Mouse (Mus musculus): ENCODE measurements around the gene Rad51. TPM values are rescaled to one million over a fixed set of nuclear protein-coding genes. Genes with fewer than 3 reads are reported as not detected.

Rad51 gene
- polyA plus RNA-seq, 1 experiment from 2014 or later = 36.6 TPM

- 92% methylated on average over 5 of the region's 5 CpGs for WGBS
- Histone ChIP-seq H3K9ac (ENCODE audit: low read length) (no peak overlapping the region), H3K36me3 (ENCODE audit: control insufficient read depth, insufficient read depth, low read length) (no peaks in the 10 kb centered on the region), H3K4me3 (replicated peaks; ENCODE audit: low read length) (no peak overlapping the region), H3K27me3 (ENCODE audit: control insufficient read depth, insufficient read depth, low read length) (no peaks in the 10 kb centered on the region), H3K9me3 (replicated peaks; ENCODE audit: control insufficient read depth, low read length) (no peaks in the 10 kb centered on the region), H3K4me2 (ENCODE audit: low read depth, low read length) (no peak overlapping the region), H3K4me1 (ENCODE audit: control insufficient read depth, insufficient read depth, low read length) (peaks cover 13% of the 10 kb centered on the region; the same call in 1 of the 2 replicates), H3K27ac (ENCODE audit: low read length) (no peak overlapping the region)
- no peak for ATAC-seq (ENCODE audit: insufficient read depth, low FRiP score)
These were observed 64.9 kb downstream of the Rad51 start for GRCm38 (mm10) chr2:119177384-119177939.

- ATAC-seq (ENCODE audit: insufficient read depth, low FRiP score) = no peak
- H3K9ac ChIP-seq (ENCODE audit: low read length) = no peak overlapping the region
- no peak overlapping the region for H3K4me2 ChIP-seq (ENCODE audit: low read depth, low read length)
- no peak overlapping the region for H3K27ac ChIP-seq (ENCODE audit: low read length)
- H3K36me3 ChIP-seq (ENCODE audit: control insufficient read depth, insufficient read depth, low read length) = no peaks in the 10 kb centered on the region
- H3K27me3 ChIP-seq (ENCODE audit: control insufficient read depth, insufficient read depth, low read length) = no peaks in the 10 kb centered on the region
- no peaks in the 10 kb centered on the region for H3K9me3 ChIP-seq (replicated peaks; ENCODE audit: control insufficient read depth, low read length)
- 88% methylated on average over 7 of the region's 7 CpGs for WGBS
- no peaks in the 10 kb centered on the region for H3K4me1 ChIP-seq (ENCODE audit: control insufficient read depth, insufficient read depth, low read length)
- no peak overlapping the region for H3K4me3 ChIP-seq (replicated peaks; ENCODE audit: low read length)
These were observed 70.3 kb downstream of the Rad51 start for GRCm38 (mm10) chr2:119182914-119183313.

GRCm38 (mm10) chr2:119189029-119189710, 76.6 kb downstream of the Rad51 start:
- no peak overlapping the region for H3K27ac ChIP-seq (ENCODE audit: low read length)
- no peaks in the 10 kb centered on the region for H3K9me3 ChIP-seq (replicated peaks; ENCODE audit: control insufficient read depth, low read length)
- 7% methylated on average over 15 of the region's 15 CpGs for WGBS
- no peaks in the 10 kb centered on the region for H3K27me3 ChIP-seq (ENCODE audit: control insufficient read depth, insufficient read depth, low read length)
- H3K36me3 ChIP-seq (ENCODE audit: control insufficient read depth, insufficient read depth, low read length) = no peaks in the 10 kb centered on the region
- 0 out of 2 replicates have a peak, but pooled peaks cover 3% of the 10 kb centered on the region for H3K4me1 ChIP-seq (ENCODE audit: control insufficient read depth, insufficient read depth, low read length)
- H3K4me3 ChIP-seq (replicated peaks; ENCODE audit: low read length) = peak overlapping the region; percentile 41
- 0 out of 2 replicates have a peak overlapping the region, but pooled peaks have one; percentile 36 for H3K9ac ChIP-seq (ENCODE audit: low read length)
- ATAC-seq (ENCODE audit: insufficient read depth, low FRiP score) = peak; percentile 87
- H3K4me2 ChIP-seq (ENCODE audit: low read depth, low read length) = peak overlapping the region; percentile 67

- no peak for ATAC-seq (ENCODE audit: insufficient read depth, low FRiP score)
- no peak overlapping the region for H3K27ac ChIP-seq (ENCODE audit: low read length)
- no peak overlapping the region for H3K4me2 ChIP-seq (ENCODE audit: low read depth, low read length)
- no peak overlapping the region for H3K4me3 ChIP-seq (replicated peaks; ENCODE audit: low read length)
- no peaks in the 10 kb centered on the region for H3K9me3 ChIP-seq (replicated peaks; ENCODE audit: control insufficient read depth, low read length)
- H3K9ac ChIP-seq (ENCODE audit: low read length) = no peak overlapping the region
- H3K4me1 ChIP-seq (ENCODE audit: control insufficient read depth, insufficient read depth, low read length) = 0 out of 2 replicates have a peak, but pooled peaks cover 3% of the 10 kb centered on the region
- no peaks in the 10 kb centered on the region for H3K36me3 ChIP-seq (ENCODE audit: control insufficient read depth, insufficient read depth, low read length)
- no peaks in the 10 kb centered on the region for H3K27me3 ChIP-seq (ENCODE audit: control insufficient read depth, insufficient read depth, low read length)
- WGBS = 75% methylated on average over 5 of the region's 5 CpGs
These were observed 78.4 kb downstream of the Rad51 start for GRCm38 (mm10) chr2:119190969-119191368.

GRCm38 (mm10) chr2:119194140-119194539, 81.5 kb downstream of the Rad51 start:
- Histone ChIP-seq H3K9me3 (replicated peaks; ENCODE audit: control insufficient read depth, low read length) (no peaks in the 10 kb centered on the region), H3K4me2 (ENCODE audit: low read depth, low read length) (no peak overlapping the region), H3K27me3 (ENCODE audit: control insufficient read depth, insufficient read depth, low read length) (no peaks in the 10 kb centered on the region), H3K4me3 (replicated peaks; ENCODE audit: low read length) (no peak overlapping the region), H3K4me1 (ENCODE audit: control insufficient read depth, insufficient read depth, low read length) (0 out of 2 replicates have a peak, but pooled peaks cover 2% of the 10 kb centered on the region), H3K9ac (ENCODE audit: low read length) (no peak overlapping the region), H3K36me3 (ENCODE audit: control insufficient read depth, insufficient read depth, low read length) (no peaks in the 10 kb centered on the region), H3K27ac (ENCODE audit: low read length) (peak overlapping the region; percentile 38)
- no peak for ATAC-seq (ENCODE audit: insufficient read depth, low FRiP score)
- WGBS = 85% methylated on average over 5 of the region's 5 CpGs

GRCm38 (mm10) chr2:119196316-119197108, 83.9 kb downstream of the Rad51 start:
- no peaks in the 10 kb centered on the region for H3K36me3 ChIP-seq (ENCODE audit: control insufficient read depth, insufficient read depth, low read length)
- H3K27ac ChIP-seq (ENCODE audit: low read length) = no peak overlapping the region
- no peak for ATAC-seq (ENCODE audit: insufficient read depth, low FRiP score)
- WGBS = 46% methylated on average over 4 of the region's 4 CpGs
- H3K4me1 ChIP-seq (ENCODE audit: control insufficient read depth, insufficient read depth, low read length) = no peaks in the 10 kb centered on the region
- H3K4me3 ChIP-seq (replicated peaks; ENCODE audit: low read length) = no peak overlapping the region
- H3K9ac ChIP-seq (ENCODE audit: low read length) = no peak overlapping the region
- no peaks in the 10 kb centered on the region for H3K27me3 ChIP-seq (ENCODE audit: control insufficient read depth, insufficient read depth, low read length)
- no peak overlapping the region for H3K4me2 ChIP-seq (ENCODE audit: low read depth, low read length)
- no peaks in the 10 kb centered on the region for H3K9me3 ChIP-seq (replicated peaks; ENCODE audit: control insufficient read depth, low read length)

Other genes with a start within 250 kb of the Rad51 start
- gene Bahd1, start 212.4 kb upstream of the Rad51 start, polyA plus RNA-seq (2015; fragmentation: Nextera tagmentation; extraction: Ambion mirVana) = 3.4 and 3.6 TPM in 2 replicates
- 20.1 and 21.1 TPM in 2 replicates for gene Chst14, start 186.3 kb upstream of the Rad51 start, polyA plus RNA-seq (2015; fragmentation: Nextera tagmentation; extraction: Ambion mirVana)
- 23.8 and 24.0 TPM in 2 replicates for gene Ccdc32, start 83.4 kb upstream of the Rad51 start, polyA plus RNA-seq (2015; fragmentation: Nextera tagmentation; extraction: Ambion mirVana)
- 3.0 and 3.3 TPM in 2 replicates for gene Rpusd2, start 78.0 kb upstream of the Rad51 start, polyA plus RNA-seq (2015; fragmentation: Nextera tagmentation; extraction: Ambion mirVana)
- gene Knl1, start 65.7 kb upstream of the Rad51 start, polyA plus RNA-seq (2015; fragmentation: Nextera tagmentation; extraction: Ambion mirVana) = 39.3 and 44.8 TPM in 2 replicates
- gene Rmdn3, start 44.2 kb downstream of the Rad51 start, polyA plus RNA-seq (2015; fragmentation: Nextera tagmentation; extraction: Ambion mirVana) = 42.9 and 45.2 TPM in 2 replicates
- gene Gchfr, start 55.0 kb downstream of the Rad51 start, polyA plus RNA-seq (2015; fragmentation: Nextera tagmentation; extraction: Ambion mirVana) = 5.9 and 9.9 TPM in 2 replicates
- gene Gm14137, start 61.7 kb downstream of the Rad51 start, polyA plus RNA-seq (2015; fragmentation: Nextera tagmentation; extraction: Ambion mirVana) = 3.6 and 5.9 TPM in 2 replicates
- 51.6 and 55.2 TPM in 2 replicates for gene Zfyve19, start 95.8 kb downstream of the Rad51 start, polyA plus RNA-seq (2015; fragmentation: Nextera tagmentation; extraction: Ambion mirVana)
- 13.8 and 16.7 TPM in 2 replicates for gene Dnajc17, start 96.0 kb downstream of the Rad51 start, polyA plus RNA-seq (2015; fragmentation: Nextera tagmentation; extraction: Ambion mirVana)
- gene Ppp1r14d, start 117.1 kb downstream of the Rad51 start, polyA plus RNA-seq (2015; fragmentation: Nextera tagmentation; extraction: Ambion mirVana) = 3.4 TPM in 2 replicates
- gene Spint1, start 124.6 kb downstream of the Rad51 start, polyA plus RNA-seq (2015; fragmentation: Nextera tagmentation; extraction: Ambion mirVana) = 78.6 and 95.9 TPM in 2 replicates
- gene Rhov, start 158.5 kb downstream of the Rad51 start, polyA plus RNA-seq (2015; fragmentation: Nextera tagmentation; extraction: Ambion mirVana) = 30.2 and 34.5 TPM in 2 replicates
- gene Vps18, start 175.9 kb downstream of the Rad51 start, polyA plus RNA-seq (2015; fragmentation: Nextera tagmentation; extraction: Ambion mirVana) = 17.5 and 19.8 TPM in 2 replicates
- 6.8 and 8.2 TPM in 2 replicates for gene Dll4, start 213.0 kb downstream of the Rad51 start, polyA plus RNA-seq (2015; fragmentation: Nextera tagmentation; extraction: Ambion mirVana)
- 1.5 and 2.4 TPM in 2 replicates for gene Chac1, start 238.4 kb downstream of the Rad51 start, polyA plus RNA-seq (2015; fragmentation: Nextera tagmentation; extraction: Ambion mirVana)

Data from stomach, embryonic 16.5 days (tissue).